Mouse (Mus musculus) B cell, adult 2 months (primary cell): ENCODE measurements around the gene Rhobtb3.
A peak's percentile ranks its signal among the peaks of the same experiment; 100 is the strongest.
"Not testable (repeated sequence)": the region's sequence is repeated elsewhere in the genome, so short reads cannot be mapped to it uniquely, and the experiment has no call there.

Source experiments
- DNase-seq, 2 experiments: peaks; one replicate each; pipeline ENCODE4 v3.0.0; 2022

Rhobtb3 gene

GRCm38 (mm10) chr13:75943189-75944043 is at the start of gene Rhobtb3:
Gene Rhobtb3, minus strand, starts transcription at chr13:75943925.
- peak; percentile 35 to 48 for DNase-seq

- DNase-seq, result peak; percentile 18 to 26
These were observed 48.7 kb upstream of the Rhobtb3 start for GRCm38 (mm10) chr13:75992169-75993028.

GRCm38 (mm10) chr13:75988096-75988495 is 44.4 kb upstream of the Rhobtb3 start:
- no peak for DNase-seq

- peak; percentile 41 to 46 for DNase-seq
These were observed 38.2 kb upstream of the Rhobtb3 start for GRCm38 (mm10) chr13:75981901-75982300.

- DNase-seq, result no peak
These were observed 32.9 kb upstream of the Rhobtb3 start for GRCm38 (mm10) chr13:75976649-75977048.

GRCm38 (mm10) chr13:75976218-75976617 is 32.5 kb upstream of the Rhobtb3 start:
- DNase-seq, result no peak

- DNase-seq, result no peak
These were observed 31.9 kb upstream of the Rhobtb3 start for GRCm38 (mm10) chr13:75975629-75976028.

GRCm38 (mm10) chr13:75974481-75974880 is 30.8 kb upstream of the Rhobtb3 start:
- no peak for DNase-seq

GRCm38 (mm10) chr13:75966850-75967249 is 23.1 kb upstream of the Rhobtb3 start, which contains the start of gene Spata9:
Gene Spata9, plus strand, starts transcription at chr13:75967150.
- no peak for DNase-seq

GRCm38 (mm10) chr13:75955357-75955992 is 11.8 kb upstream of the Rhobtb3 start:
- no peak for DNase-seq

GRCm38 (mm10) chr13:75950295-75950694 is 6.6 kb upstream of the Rhobtb3 start:
- no peak for DNase-seq

GRCm38 (mm10) chr13:75944044-75944820 is 507 bp upstream of the Rhobtb3 start:
- DNase-seq, result no peak

- DNase-seq, result peak in 1 of 2 experiments; percentile 4
These were observed 994 bp downstream of the Rhobtb3 start for GRCm38 (mm10) chr13:75942731-75943130.

- no peak for DNase-seq
These were observed 2.0 kb downstream of the Rhobtb3 start for GRCm38 (mm10) chr13:75941518-75942295.

GRCm38 (mm10) chr13:75940791-75941517 is 2.8 kb downstream of the Rhobtb3 start:
- no peak for DNase-seq

- no peak for DNase-seq
These were observed 4.9 kb downstream of the Rhobtb3 start for GRCm38 (mm10) chr13:75938866-75939265.

- DNase-seq, result no peak
These were observed 10.4 kb downstream of the Rhobtb3 start for GRCm38 (mm10) chr13:75933287-75933686.

GRCm38 (mm10) chr13:75931073-75931472 is 12.7 kb downstream of the Rhobtb3 start:
- no peak for DNase-seq

GRCm38 (mm10) chr13:75930660-75931059 is 13.1 kb downstream of the Rhobtb3 start:
- no peak for DNase-seq

- DNase-seq, result no peak
These were observed 13.7 kb downstream of the Rhobtb3 start for GRCm38 (mm10) chr13:75930023-75930422.

GRCm38 (mm10) chr13:75929071-75929470 is 14.7 kb downstream of the Rhobtb3 start:
- DNase-seq, result not testable (repeated sequence)
